Mouse (Mus musculus) frontal cortex, postnatal 14 days (tissue): ENCODE measurements around the gene Gm11444.

Source experiments
- DNase-seq, 2 experiments: peaks; one replicate each; pipeline ENCODE4 v3.0.0; 2022; ENCODE audit warnings: low spot score in 2 of 2

Gene Gm11444

GRCm38 (mm10) chr11:85835753-85836522 is 14.2 kb downstream of the Gm11444 start:
- no peak for DNase-seq

- no peak for DNase-seq
Measured at GRCm38 (mm10) chr11:85835001-85835752, 15.0 kb downstream of the Gm11444 start.

- DNase-seq: no peak
Measured at GRCm38 (mm10) chr11:85834386-85834931, 15.7 kb downstream of the Gm11444 start.

- no peak for DNase-seq
Measured at GRCm38 (mm10) chr11:85833761-85834385, 16.3 kb downstream of the Gm11444 start.

- DNase-seq: no peak
Measured at GRCm38 (mm10) chr11:85833081-85833521, 17.0 kb downstream of the Gm11444 start.

GRCm38 (mm10) chr11:85832231-85832924 is 17.8 kb downstream of the Gm11444 start, which contains the start of gene Tbx2:
TSS of gene Tbx2 (plus strand) at chr11:85832551.
- DNase-seq: no peak

- DNase-seq: no peak
Measured at GRCm38 (mm10) chr11:85831656-85832230, 18.4 kb downstream of the Gm11444 start.

- DNase-seq: no peak
Measured at GRCm38 (mm10) chr11:85830901-85831341, 19.2 kb downstream of the Gm11444 start.

- DNase-seq: no peak
Measured at GRCm38 (mm10) chr11:85829520-85830440, 20.4 kb downstream of the Gm11444 start.

GRCm38 (mm10) chr11:85828691-85829519 is 21.2 kb downstream of the Gm11444 start:
- DNase-seq: no peak

GRCm38 (mm10) chr11:85827342-85827741 is 22.8 kb downstream of the Gm11444 start:
- no peak for DNase-seq

GRCm38 (mm10) chr11:85825823-85826222 is 24.3 kb downstream of the Gm11444 start:
- DNase-seq: no peak

- DNase-seq: no peak
Measured at GRCm38 (mm10) chr11:85825031-85825430, 25.1 kb downstream of the Gm11444 start.

- DNase-seq: no peak
Measured at GRCm38 (mm10) chr11:85823794-85824193, 26.3 kb downstream of the Gm11444 start.

- no peak for DNase-seq
Measured at GRCm38 (mm10) chr11:85823181-85823580, 27.0 kb downstream of the Gm11444 start.

- no peak for DNase-seq
Measured at GRCm38 (mm10) chr11:85821659-85822058, 28.5 kb downstream of the Gm11444 start.

- DNase-seq: no peak
Measured at GRCm38 (mm10) chr11:85820959-85821358, 29.2 kb downstream of the Gm11444 start.

GRCm38 (mm10) chr11:85818401-85818800 is 31.7 kb downstream of the Gm11444 start:
- no peak for DNase-seq

GRCm38 (mm10) chr11:85816471-85816870 is 33.7 kb downstream of the Gm11444 start:
- no peak for DNase-seq
